Mouse (Mus musculus): ENCODE results near the gene Txnrd3. TPM values are rescaled to one million over a fixed set of nuclear protein-coding genes. Genes with fewer than 3 reads are reported as not detected.

Txnrd3 gene
- polyA plus RNA-seq, 1 experiment from 2014 or later = 10.8 TPM

- Histone ChIP-seq H3K4me3 (replicated peaks) (no peak overlapping the region), H3K9me3 (0 out of 2 replicates have a peak, but pooled peaks cover 3% of the 10 kb centered on the region), H3K4me2 (no peak overlapping the region), H3K9ac (replicated peaks) (no peak overlapping the region), H3K27me3 (no peaks in the 10 kb centered on the region), H3K36me3 (0 out of 2 replicates have a peak, but pooled peaks cover 4% of the 10 kb centered on the region), H3K4me1 (replicated peaks) (no peaks in the 10 kb centered on the region), H3K27ac (no peak overlapping the region)
- 68% methylated on average over 4 of the region's 4 CpGs for WGBS
- no peak for ATAC-seq (ENCODE audit: insufficient number of reproducible peaks, insufficient read depth, low FRiP score, low TSS enrichment, low read depth)
Measured at GRCm38 (mm10) chr6:89678522-89678921, 34.7 kb downstream of the Txnrd3 start.

DNA sequence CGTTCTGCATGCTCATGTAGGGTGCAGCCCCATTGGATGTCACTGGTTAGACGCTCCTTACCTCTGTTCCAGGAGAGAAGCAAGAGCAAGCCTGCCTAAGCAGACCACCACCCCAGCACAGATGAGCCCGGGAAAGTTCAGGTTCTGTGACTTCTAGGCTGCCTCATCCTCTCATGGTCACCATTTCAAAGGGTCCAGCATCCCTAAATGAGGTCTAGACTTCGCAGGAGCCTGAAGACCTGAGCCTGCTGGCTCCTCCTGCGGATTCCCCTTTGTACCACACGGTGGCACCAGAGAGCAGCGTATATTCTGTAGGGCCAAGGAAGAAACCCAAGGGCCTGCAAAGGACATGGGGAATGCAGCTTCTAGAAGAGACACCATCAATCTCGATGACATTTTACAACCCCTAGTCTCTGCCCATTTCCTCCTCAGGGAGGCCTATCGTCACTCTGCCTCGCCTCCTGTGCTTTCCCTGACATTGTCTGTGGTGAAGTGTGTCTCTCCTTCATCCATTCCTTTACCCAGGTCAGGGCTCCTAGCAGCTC is 35.6 kb downstream of the Txnrd3 start:
- Histone ChIP-seq H3K36me3 (0 out of 2 replicates have a peak, but pooled peaks cover 4% of the 10 kb centered on the region), H3K4me2 (no peak overlapping the region), H3K4me1 (replicated peaks) (no peaks in the 10 kb centered on the region), H3K27ac (no peak overlapping the region), H3K9me3 (0 out of 2 replicates have a peak, but pooled peaks cover 3% of the 10 kb centered on the region), H3K9ac (replicated peaks) (no peak overlapping the region), H3K27me3 (no peaks in the 10 kb centered on the region), H3K4me3 (replicated peaks) (no peak overlapping the region)
- no peak for ATAC-seq (ENCODE audit: insufficient number of reproducible peaks, insufficient read depth, low FRiP score, low TSS enrichment, low read depth)
- 18% methylated on average over 10 of the region's 10 CpGs for WGBS

DNA sequence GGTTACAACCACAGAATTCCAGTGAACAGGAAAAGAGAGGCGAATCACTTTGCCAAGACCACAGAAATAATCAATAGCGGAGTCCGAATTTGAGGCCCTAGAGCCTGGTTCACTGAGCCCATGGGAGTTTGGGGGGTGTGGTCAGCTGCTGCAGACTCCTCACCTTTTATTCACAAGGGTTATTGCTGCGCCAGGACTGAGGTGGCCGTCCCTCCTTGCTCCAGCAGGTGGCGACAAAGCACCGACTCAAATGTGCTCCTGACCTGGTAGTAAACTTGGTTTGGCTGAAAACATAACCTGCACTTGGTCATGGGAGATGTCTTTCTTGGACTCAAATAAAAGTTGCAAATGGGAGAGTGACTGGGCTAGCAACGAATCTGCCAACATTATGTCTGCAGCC is 36.4 kb downstream of the Txnrd3 start:
- H3K36me3 ChIP-seq = no peaks in the 10 kb centered on the region
- no peaks in the 10 kb centered on the region for H3K4me1 ChIP-seq (replicated peaks)
- WGBS = 8% methylated on average over 8 of the region's 8 CpGs
- ATAC-seq (ENCODE audit: insufficient number of reproducible peaks, insufficient read depth, low FRiP score, low TSS enrichment, low read depth) = 0 out of 2 replicates have a peak, but pooled peaks have one; percentile 28
- 0 out of 2 replicates have a peak, but pooled peaks cover 3% of the 10 kb centered on the region for H3K9me3 ChIP-seq
- H3K4me2 ChIP-seq = no peak overlapping the region
- H3K27ac ChIP-seq = no peak overlapping the region
- H3K27me3 ChIP-seq = no peaks in the 10 kb centered on the region
- no peak overlapping the region for H3K4me3 ChIP-seq (replicated peaks)
- H3K9ac ChIP-seq (replicated peaks) = no peak overlapping the region

DNA sequence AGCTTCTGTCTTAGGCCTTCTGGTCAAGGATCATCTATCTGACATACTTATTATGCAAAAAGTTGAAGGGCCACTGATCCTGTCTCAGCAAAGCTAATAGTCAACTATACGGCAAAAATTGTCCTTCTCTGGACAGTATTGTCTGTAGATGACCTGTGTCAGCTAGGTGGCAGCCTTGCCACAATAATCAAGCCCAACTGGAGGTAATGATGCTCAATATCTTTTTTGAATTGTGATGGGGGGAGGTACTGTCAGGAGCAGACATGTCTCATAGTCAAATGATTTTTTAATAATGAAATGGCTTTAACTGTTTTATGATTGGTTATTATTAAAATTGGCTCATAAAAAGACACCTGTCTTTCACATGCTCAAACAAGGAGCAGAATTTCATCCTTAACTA is 40.4 kb downstream of the Txnrd3 start:
- ATAC-seq (ENCODE audit: insufficient number of reproducible peaks, insufficient read depth, low FRiP score, low TSS enrichment, low read depth) = no peak
- no peaks in the 10 kb centered on the region for H3K4me1 ChIP-seq (replicated peaks)
- no peaks in the 10 kb centered on the region for H3K27me3 ChIP-seq
- H3K27ac ChIP-seq = no peak overlapping the region
- 63% methylated on average over 1 of the region's 1 CpGs for WGBS
- no peak overlapping the region for H3K4me3 ChIP-seq (replicated peaks)
- H3K9me3 ChIP-seq = no peaks in the 10 kb centered on the region
- H3K36me3 ChIP-seq = no peaks in the 10 kb centered on the region
- no peak overlapping the region for H3K4me2 ChIP-seq
- no peak overlapping the region for H3K9ac ChIP-seq (replicated peaks)

- Histone ChIP-seq H3K9ac (replicated peaks) (no peak overlapping the region), H3K27me3 (no peaks in the 10 kb centered on the region), H3K27ac (no peak overlapping the region), H3K4me1 (replicated peaks) (no peaks in the 10 kb centered on the region), H3K9me3 (no peaks in the 10 kb centered on the region), H3K4me2 (no peak overlapping the region), H3K36me3 (no peaks in the 10 kb centered on the region), H3K4me3 (replicated peaks) (no peak overlapping the region)
- 86% methylated on average over 1 of the region's 1 CpGs for whole genome bisulfite sequencing
- ATAC-seq (ENCODE audit: insufficient number of reproducible peaks, insufficient read depth, low FRiP score, low TSS enrichment, low read depth) = no peak
Measured at GRCm38 (mm10) chr6:89687100-89687499, 43.3 kb downstream of the Txnrd3 start.

GRCm38 (mm10) chr6:89706624-89707023 is 62.8 kb downstream of the Txnrd3 start:
- 78% methylated on average over 2 of the region's 2 CpGs for WGBS
- H3K4me2 ChIP-seq = no peak overlapping the region
- no peaks in the 10 kb centered on the region for H3K9me3 ChIP-seq
- no peak for ATAC-seq (ENCODE audit: insufficient number of reproducible peaks, insufficient read depth, low FRiP score, low TSS enrichment, low read depth)
- H3K27ac ChIP-seq = no peak overlapping the region
- no peak overlapping the region for H3K9ac ChIP-seq (replicated peaks)
- no peaks in the 10 kb centered on the region for H3K36me3 ChIP-seq
- H3K4me1 ChIP-seq (replicated peaks) = no peaks in the 10 kb centered on the region
- H3K27me3 ChIP-seq = no peaks in the 10 kb centered on the region
- H3K4me3 ChIP-seq (replicated peaks) = no peak overlapping the region

GRCm38 (mm10) chr6:89707240-89707639 is 63.5 kb downstream of the Txnrd3 start, which contains the start of gene Vmn1r40:
Gene Vmn1r40, plus strand, starts transcription at chr6:89707540.
- H3K4me2 ChIP-seq = no peak within 1 kb of the TSS
- 80% methylated on average over 4 of the region's 4 CpGs for WGBS
- no peak for ATAC-seq (ENCODE audit: insufficient number of reproducible peaks, insufficient read depth, low FRiP score, low TSS enrichment, low read depth)

GRCm38 (mm10) chr6:89718051-89718450 is 74.3 kb downstream of the Txnrd3 start:
- no peak for ATAC-seq (ENCODE audit: insufficient number of reproducible peaks, insufficient read depth, low FRiP score, low TSS enrichment, low read depth)
- Histone ChIP-seq H3K9ac (replicated peaks) (no peak overlapping the region), H3K9me3 (peaks cover 6% of the 10 kb centered on the region; the same call in 1 of the 2 replicates), H3K27ac (no peak overlapping the region), H3K4me1 (replicated peaks) (no peaks in the 10 kb centered on the region), H3K4me3 (replicated peaks) (no peak overlapping the region), H3K36me3 (no peaks in the 10 kb centered on the region), H3K27me3 (no peaks in the 10 kb centered on the region), H3K4me2 (no peak overlapping the region)

More at GRCm38 (mm10) chr6:89707240-89707639, 63.5 kb downstream of the Txnrd3 start, which contains the start of gene Vmn1r40:
- no peaks in the 10 kb centered on the region for H3K9me3 ChIP-seq
- H3K27me3 ChIP-seq = no peaks in the 10 kb centered on the region
- no peaks in the 10 kb centered on the region for H3K36me3 ChIP-seq
- H3K9ac ChIP-seq (replicated peaks) = no peak within 1 kb of the TSS
- no peak within 1 kb of the TSS for H3K4me3 ChIP-seq (replicated peaks)
- H3K27ac ChIP-seq = no peak within 1 kb of the TSS
- H3K4me1 ChIP-seq (replicated peaks) = no peaks in the 10 kb centered on the region

Other genes with a start within 250 kb of the Txnrd3 start
- 53.9 and 54.8 TPM in 2 replicates for gene Chchd6, start 48.3 kb upstream of the Txnrd3 start, polyA plus RNA-seq (2016; fragmentation: Nextera tagmentation; extraction: Ambion mirVana)
- gene Vmn1r40, start 63.6 kb downstream of the Txnrd3 start, polyA plus RNA-seq (2016; fragmentation: Nextera tagmentation; extraction: Ambion mirVana) = not detected in 2 replicates
- gene Vmn1r41, start 96.8 kb downstream of the Txnrd3 start, polyA plus RNA-seq (2016; fragmentation: Nextera tagmentation; extraction: Ambion mirVana) = not detected in 2 replicates
- gene Vmn1r42, start 232.4 kb downstream of the Txnrd3 start, polyA plus RNA-seq (2016; fragmentation: Nextera tagmentation; extraction: Ambion mirVana) = not detected in 2 replicates
- not detected in 2 replicates for gene Vmn1r43, start 232.4 kb downstream of the Txnrd3 start, polyA plus RNA-seq (2016; fragmentation: Nextera tagmentation; extraction: Ambion mirVana)
- not detected in 2 replicates for gene Vmn1r44, start 239.7 kb downstream of the Txnrd3 start, polyA plus RNA-seq (2016; fragmentation: Nextera tagmentation; extraction: Ambion mirVana)

Data from limb, embryonic 12.5 days (tissue).